Mouse (Mus musculus) limb, embryonic 11.5 days (tissue): ENCODE measurements around the gene Tnni2. TPM values are rescaled to one million over a fixed set of nuclear protein-coding genes. Genes with fewer than 3 reads are reported as not detected.
"Not testable (repeated sequence)": the region's sequence is repeated elsewhere in the genome, so short reads cannot be mapped to it uniquely, and the experiment has no call there.

ENCODE experiments used
- ATAC-seq: fragments of 200-750 bp; cut with Nextera tagmentation; 2 replicates; pipeline ENCODE4 v1.8.0; 2017; ENCODE audit warnings: low read depth; ENCODE audit not compliant: insufficient number of reproducible peaks, low FRiP score, low TSS enrichment
- DNase-seq: peaks from one replicate; pipeline ENCODE4 v3.0.0-alpha.2; 2015; ENCODE audit warnings: low spot score
- H3K27ac ChIP-seq: fragments of 300-500 bp; sonication (generic); replicated peaks from 2 replicates; pipeline ENCODE4 v1.5.1; 2014; ENCODE audit warnings: low read depth, mild to moderate bottlenecking, low read length
- H3K27me3 ChIP-seq: fragments of 300-500 bp; sonication (generic); 2 replicates; pipeline ENCODE4 v1.6.1; 2014; ENCODE audit warnings: mild to moderate bottlenecking, low read length, mixed read lengths; ENCODE audit not compliant: control insufficient read depth, insufficient read depth
- H3K36me3 ChIP-seq: fragments of 300-500 bp; sonication (generic); 2 replicates; pipeline ENCODE4 v1.6.1; 2014; ENCODE audit warnings: mild to moderate bottlenecking, low read length, moderate library complexity, mixed read lengths; ENCODE audit not compliant: control insufficient read depth, insufficient read depth
- H3K4me1 ChIP-seq: fragments of 300-500 bp; sonication (generic); 2 replicates; pipeline ENCODE4 v1.6.1; 2014; ENCODE audit warnings: low read length, mixed read lengths; ENCODE audit not compliant: control insufficient read depth, insufficient read depth
- H3K4me2 ChIP-seq: fragments of 300-500 bp; sonication (generic); 2 replicates; pipeline ENCODE4 v1.6.1; 2014; ENCODE audit warnings: low read depth, mild to moderate bottlenecking, moderate library complexity; ENCODE audit not compliant: severe bottlenecking
- H3K4me3 ChIP-seq: fragments of 300-500 bp; sonication (generic); 2 replicates; pipeline ENCODE4 v1.5.1; 2014; ENCODE audit warnings: low read depth, low read length
- H3K9ac ChIP-seq: fragments of 300-500 bp; sonication (generic); 2 replicates; pipeline ENCODE4 v1.6.1; 2014; ENCODE audit warnings: mild to moderate bottlenecking, low read length
- H3K9me3 ChIP-seq: fragments of 300-500 bp; sonication (generic); 2 replicates; pipeline ENCODE4 v1.6.1; 2016; ENCODE audit warnings: low read length; ENCODE audit not compliant: control insufficient read depth
- WGBS: fragments of 180-500 bp; shearing (Covaris S2); extraction: QIAGEN DNeasy Blood & Tissue Kit; methylation state at CpG from one replicate; pipeline ENCODE4 v1.1.7; 2014; 5-methylcytosine and 5-hydroxymethylcytosine counted together
- polyA plus RNA-seq: library from polyadenylated mRNA; unstranded; fragments of >200 nt; fragmentation: Nextera tagmentation; extraction: Ambion mirVana; gene quantifications from 2 replicates; pipeline ENCODE4 v1.2.1, GENCODE M21; 2014

Gene Tnni2
- polyA plus RNA-seq, 1 experiment from 2014 or later: 7.0 TPM

GRCm38 (mm10) chr7:142400750-142401142 is 40.9 kb upstream of the Tnni2 start:
- 51% methylated on average over 7 of the region's 7 CpGs for WGBS

GRCm38 (mm10) chr7:142403591-142403990 is 38.0 kb upstream of the Tnni2 start:
- no peaks in the 10 kb centered on the region for H3K36me3 ChIP-seq
- WGBS: 80% methylated on average over 4 of the region's 4 CpGs
- no peak for DNase-seq
- H3K27ac ChIP-seq: no peak overlapping the region
- H3K9ac ChIP-seq: no peak overlapping the region
- no peak for ATAC-seq
- no peaks in the 10 kb centered on the region for H3K4me1 ChIP-seq
- no peak overlapping the region for H3K4me3 ChIP-seq
- H3K27me3 ChIP-seq: no peaks in the 10 kb centered on the region
- H3K4me2 ChIP-seq: no peak overlapping the region
- H3K9me3 ChIP-seq: no peaks in the 10 kb centered on the region

More at GRCm38 (mm10) chr7:142400750-142401142, 40.9 kb upstream of the Tnni2 start:
- H3K27ac ChIP-seq: no peak overlapping the region
- no peaks in the 10 kb centered on the region for H3K27me3 ChIP-seq
- no peak overlapping the region for H3K9ac ChIP-seq
- DNase-seq (no peak), ATAC-seq (no peak)
- H3K4me3 ChIP-seq: no peak overlapping the region
- H3K36me3 ChIP-seq: no peaks in the 10 kb centered on the region
- H3K4me1 ChIP-seq: no peaks in the 10 kb centered on the region
- no peak overlapping the region for H3K4me2 ChIP-seq
- H3K9me3 ChIP-seq: no peaks in the 10 kb centered on the region

- not testable (repeated sequence) for DNase-seq, H3K27ac ChIP-seq, H3K9ac ChIP-seq, H3K4me1 ChIP-seq, ATAC-seq, H3K27me3 ChIP-seq, H3K9me3 ChIP-seq, H3K4me3 ChIP-seq, H3K36me3 ChIP-seq, H3K4me2 ChIP-seq
- 86% methylated on average over 5 of the region's 5 CpGs for WGBS
Observed at GRCm38 (mm10) chr7:142405134-142405533, 36.5 kb upstream of the Tnni2 start.

GRCm38 (mm10) chr7:142407935-142408334 is 33.7 kb upstream of the Tnni2 start:
- DNase-seq (no peak), ATAC-seq (no peak)
- Histone ChIP-seq H3K9me3 (no peaks in the 10 kb centered on the region), H3K27me3 (no peaks in the 10 kb centered on the region), H3K27ac (no peak overlapping the region), H3K9ac (no peak overlapping the region), H3K4me2 (no peak overlapping the region), H3K36me3 (no peaks in the 10 kb centered on the region), H3K4me1 (no peaks in the 10 kb centered on the region), H3K4me3 (no peak overlapping the region)
- 82% methylated on average over 4 of the region's 4 CpGs for WGBS

- WGBS: 94% methylated on average over 8 of the region's 8 CpGs
- Histone ChIP-seq H3K27me3 (no peaks in the 10 kb centered on the region), H3K9me3 (no peaks in the 10 kb centered on the region), H3K4me1 (no peaks in the 10 kb centered on the region), H3K9ac (no peak overlapping the region), H3K4me3 (no peak overlapping the region), H3K36me3 (no peaks in the 10 kb centered on the region), H3K4me2 (no peak overlapping the region), H3K27ac (no peak overlapping the region)
- no peak for ATAC-seq
- DNase-seq: no peak
Observed at GRCm38 (mm10) chr7:142408686-142409085, 32.9 kb upstream of the Tnni2 start.

- no peak for ATAC-seq
- WGBS: 86% methylated on average over 3 of the region's 3 CpGs
Observed at GRCm38 (mm10) chr7:142409603-142410002, 32.0 kb upstream of the Tnni2 start.

GRCm38 (mm10) chr7:142413285-142413684 is 28.3 kb upstream of the Tnni2 start:
- DNase-seq (no peak), ATAC-seq (no peak)
- 88% methylated on average over 6 of the region's 6 CpGs for WGBS
- Histone ChIP-seq H3K4me1 (no peaks in the 10 kb centered on the region), H3K9me3 (no peaks in the 10 kb centered on the region), H3K4me3 (no peak overlapping the region), H3K9ac (no peak overlapping the region), H3K4me2 (no peak overlapping the region), H3K27me3 (no peaks in the 10 kb centered on the region), H3K27ac (no peak overlapping the region), H3K36me3 (no peaks in the 10 kb centered on the region)

More at GRCm38 (mm10) chr7:142409603-142410002, 32.0 kb upstream of the Tnni2 start:
- Histone ChIP-seq H3K4me3 (no peak overlapping the region), H3K27me3 (no peaks in the 10 kb centered on the region), H3K9ac (no peak overlapping the region), H3K27ac (no peak overlapping the region), H3K4me1 (no peaks in the 10 kb centered on the region), H3K9me3 (no peaks in the 10 kb centered on the region), H3K4me2 (no peak overlapping the region), H3K36me3 (no peaks in the 10 kb centered on the region)
- no peak for DNase-seq

GRCm38 (mm10) chr7:142415314-142415713 is 26.3 kb upstream of the Tnni2 start:
- 70% methylated on average over 4 of the region's 4 CpGs for WGBS
- ATAC-seq (no peak), DNase-seq (no peak)
- Histone ChIP-seq H3K4me1 (no peaks in the 10 kb centered on the region), H3K36me3 (no peaks in the 10 kb centered on the region), H3K9ac (no peak overlapping the region), H3K4me3 (no peak overlapping the region), H3K9me3 (no peaks in the 10 kb centered on the region), H3K27ac (no peak overlapping the region), H3K4me2 (no peak overlapping the region), H3K27me3 (no peaks in the 10 kb centered on the region)

GRCm38 (mm10) chr7:142416225-142416624 is 25.4 kb upstream of the Tnni2 start:
- no peaks in the 10 kb centered on the region for H3K4me1 ChIP-seq
- H3K9me3 ChIP-seq: no peaks in the 10 kb centered on the region
- no peak for ATAC-seq
- H3K4me2 ChIP-seq: no peak overlapping the region
- no peak overlapping the region for H3K9ac ChIP-seq
- H3K27ac ChIP-seq: no peak overlapping the region
- no peaks in the 10 kb centered on the region for H3K27me3 ChIP-seq
- DNase-seq: no peak
- no peaks in the 10 kb centered on the region for H3K36me3 ChIP-seq
- WGBS: 77% methylated on average over 3 of the region's 3 CpGs
- H3K4me3 ChIP-seq: no peak overlapping the region
